Mouse (Mus musculus): Measurements from ENCODE around the gene Prss32. TPM values are rescaled to one million over a fixed set of nuclear protein-coding genes. Genes with fewer than 3 reads are reported as not detected.

Prss32 gene
- polyA plus RNA-seq, 1 experiment from 2014 or later = 13.6 TPM

DNA sequence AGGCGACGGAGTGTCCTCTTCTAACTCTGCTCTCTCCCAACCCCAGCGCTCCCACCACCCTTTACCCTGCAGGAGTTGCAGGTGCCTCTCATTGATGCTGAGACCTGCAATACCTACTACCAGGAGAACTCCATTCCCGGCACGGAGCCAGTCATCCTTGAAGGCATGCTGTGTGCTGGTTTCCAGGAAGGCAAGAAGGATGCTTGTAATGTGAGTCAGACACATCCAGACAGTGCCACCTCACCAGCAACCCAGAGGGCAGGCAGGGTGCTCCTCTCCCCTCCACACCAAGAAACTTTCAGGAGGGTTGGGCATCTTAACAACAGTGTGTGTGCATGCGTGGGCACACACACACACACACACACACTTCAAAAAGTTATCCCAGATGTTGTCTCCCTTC, 13.5 kb downstream of the Prss32 start:
- Histone ChIP-seq H3K9me3 (ENCODE audit: control insufficient read depth, low read length) (no peaks in the 10 kb centered on the region), H3K27me3 (ENCODE audit: control insufficient read depth, insufficient read depth, low read length) (no peaks in the 10 kb centered on the region), H3K9ac (ENCODE audit: low read length) (no peak overlapping the region), H3K4me3 (ENCODE audit: low read depth, low read length) (no peak overlapping the region), H3K36me3 (ENCODE audit: control insufficient read depth, insufficient read depth, low read length) (no peaks in the 10 kb centered on the region), H3K27ac (replicated peaks) (no peak overlapping the region), H3K4me1 (replicated peaks; ENCODE audit: control insufficient read depth, insufficient read depth) (no peaks in the 10 kb centered on the region), H3K4me2 (replicated peaks; ENCODE audit: low read depth) (no peak overlapping the region)
- DNase-seq (ENCODE audit: low spot score) (no peak), ATAC-seq (ENCODE audit: low FRiP score, low TSS enrichment) (no peak)
- WGBS = 83% methylated on average over 6 of the region's 6 CpGs
- TF ChIP-seq EP300 (optimal IDR thresholded peaks at IDR 0.05) = no peak
- TF ChIP-seq CTCF (IDR thresholded peaks at IDR 0.05; ENCODE audit: low read depth) = no peak

DNA sequence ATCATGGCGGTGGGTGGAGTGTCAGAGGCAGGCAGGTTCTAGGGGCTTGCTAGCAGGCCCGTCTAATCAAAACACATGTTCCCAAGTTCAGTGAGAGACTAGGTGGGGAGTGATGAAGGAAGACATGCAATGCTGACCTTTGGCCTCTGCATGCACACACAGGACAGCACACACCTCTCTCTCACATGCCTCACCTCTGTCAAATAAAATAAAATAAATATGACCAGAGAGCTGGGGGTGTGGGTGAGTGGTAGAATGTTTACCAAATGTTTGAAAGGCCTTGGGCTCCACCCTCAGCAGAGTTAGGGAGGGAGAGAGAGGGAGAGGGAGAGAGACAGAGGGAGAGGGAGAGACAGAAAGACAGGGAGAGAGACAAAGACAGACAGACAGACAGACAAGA, 14.3 kb downstream of the Prss32 start:
- Histone ChIP-seq H3K27me3 (ENCODE audit: control insufficient read depth, insufficient read depth, low read length) (no peaks in the 10 kb centered on the region), H3K4me3 (ENCODE audit: low read depth, low read length) (no peak overlapping the region), H3K4me1 (replicated peaks; ENCODE audit: control insufficient read depth, insufficient read depth) (no peaks in the 10 kb centered on the region), H3K9me3 (ENCODE audit: control insufficient read depth, low read length) (no peaks in the 10 kb centered on the region), H3K27ac (replicated peaks) (no peak overlapping the region), H3K9ac (ENCODE audit: low read length) (no peak overlapping the region), H3K4me2 (replicated peaks; ENCODE audit: low read depth) (no peak overlapping the region), H3K36me3 (ENCODE audit: control insufficient read depth, insufficient read depth, low read length) (no peaks in the 10 kb centered on the region)
- ATAC-seq (ENCODE audit: low FRiP score, low TSS enrichment) (0 out of 2 replicates have a peak, but pooled peaks have one; percentile 45), DNase-seq (ENCODE audit: low spot score) (no peak)
- TF ChIP-seq EP300 (optimal IDR thresholded peaks at IDR 0.05) (no peak), CTCF (IDR thresholded peaks at IDR 0.05; ENCODE audit: low read depth) (no peak)
- 53% methylated on average over 2 of the region's 2 CpGs for WGBS

DNA sequence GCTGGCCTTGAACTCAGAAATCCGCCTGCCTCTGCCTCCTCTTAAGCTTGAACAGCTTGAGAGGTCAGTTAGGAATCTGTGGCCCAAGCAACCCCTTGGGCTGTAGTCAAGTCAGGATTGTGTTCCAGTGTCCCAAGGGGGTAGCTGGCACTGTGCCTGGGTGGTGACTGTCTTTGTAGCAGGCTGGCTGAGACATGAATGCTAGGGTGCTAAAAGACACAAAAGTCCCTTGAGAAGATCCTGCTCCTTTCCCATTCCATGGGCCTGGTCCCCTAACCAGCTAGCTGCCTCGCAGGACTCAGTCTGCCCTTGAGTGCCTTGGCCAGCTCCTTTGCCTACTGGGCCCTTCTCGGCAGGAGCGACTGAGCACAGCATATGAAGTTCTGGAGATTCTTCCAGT, 19.3 kb downstream of the Prss32 start:
- DNase-seq (ENCODE audit: low spot score) = no peak
- no peaks in the 10 kb centered on the region for H3K4me1 ChIP-seq (replicated peaks; ENCODE audit: control insufficient read depth, insufficient read depth)
- no peak overlapping the region for H3K4me2 ChIP-seq (replicated peaks; ENCODE audit: low read depth)
- TF ChIP-seq CTCF (IDR thresholded peaks at IDR 0.05; ENCODE audit: low read depth) (no peak), EP300 (optimal IDR thresholded peaks at IDR 0.05) (no peak)
- no peak for ATAC-seq (ENCODE audit: low FRiP score, low TSS enrichment)
- 76% methylated on average over 4 of the region's 4 CpGs for WGBS
- H3K4me3 ChIP-seq (ENCODE audit: low read depth, low read length) = no peak overlapping the region
- no peaks in the 10 kb centered on the region for H3K36me3 ChIP-seq (ENCODE audit: control insufficient read depth, insufficient read depth, low read length)
- no peaks in the 10 kb centered on the region for H3K9me3 ChIP-seq (ENCODE audit: control insufficient read depth, low read length)
- H3K27ac ChIP-seq (replicated peaks) = no peak overlapping the region
- H3K27me3 ChIP-seq (ENCODE audit: control insufficient read depth, insufficient read depth, low read length) = no peaks in the 10 kb centered on the region
- H3K9ac ChIP-seq (ENCODE audit: low read length) = no peak overlapping the region

DNA sequence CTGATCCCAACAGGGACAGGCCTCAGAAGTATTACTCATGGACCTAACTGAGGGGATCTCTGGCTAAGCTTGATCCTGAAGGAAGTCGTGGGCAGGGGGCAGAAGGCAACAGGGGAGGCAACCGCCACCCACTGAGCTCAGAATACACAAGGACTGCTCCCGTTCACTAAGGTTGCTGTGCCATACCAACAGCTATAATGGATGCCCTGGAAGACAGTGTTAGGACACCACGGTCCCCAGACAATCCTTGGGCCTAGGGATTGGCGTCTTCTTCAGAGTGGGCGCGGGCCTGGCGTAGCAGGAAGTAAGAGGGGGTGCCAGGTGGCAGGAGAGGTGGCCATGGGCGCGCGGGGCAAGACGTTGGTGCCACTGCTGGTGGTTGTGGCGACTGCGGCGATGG, 24.1 kb downstream of the Prss32 start, which contains the start of gene Prss21:
Prss21 (plus strand) TSS at position 301 of the 400 bp plus-strand sequence.
- Histone ChIP-seq H3K36me3 (ENCODE audit: control insufficient read depth, insufficient read depth, low read length) (no peaks in the 10 kb centered on the region), H3K4me3 (ENCODE audit: low read depth, low read length) (no peak within 1 kb of the TSS), H3K9ac (ENCODE audit: low read length) (no peak within 1 kb of the TSS), H3K4me2 (replicated peaks; ENCODE audit: low read depth) (no peak within 1 kb of the TSS), H3K27ac (replicated peaks) (no peak within 1 kb of the TSS), H3K4me1 (replicated peaks; ENCODE audit: control insufficient read depth, insufficient read depth) (no peaks in the 10 kb centered on the region), H3K9me3 (ENCODE audit: control insufficient read depth, low read length) (no peaks in the 10 kb centered on the region), H3K27me3 (ENCODE audit: control insufficient read depth, insufficient read depth, low read length) (no peaks in the 10 kb centered on the region)
- ATAC-seq (ENCODE audit: low FRiP score, low TSS enrichment) = no peak
- no peak for DNase-seq (ENCODE audit: low spot score)
- TF ChIP-seq EP300 (optimal IDR thresholded peaks at IDR 0.05) (no peak), CTCF (IDR thresholded peaks at IDR 0.05; ENCODE audit: low read depth) (no peak)
- 83% methylated on average over 15 of the region's 15 CpGs for WGBS

DNA sequence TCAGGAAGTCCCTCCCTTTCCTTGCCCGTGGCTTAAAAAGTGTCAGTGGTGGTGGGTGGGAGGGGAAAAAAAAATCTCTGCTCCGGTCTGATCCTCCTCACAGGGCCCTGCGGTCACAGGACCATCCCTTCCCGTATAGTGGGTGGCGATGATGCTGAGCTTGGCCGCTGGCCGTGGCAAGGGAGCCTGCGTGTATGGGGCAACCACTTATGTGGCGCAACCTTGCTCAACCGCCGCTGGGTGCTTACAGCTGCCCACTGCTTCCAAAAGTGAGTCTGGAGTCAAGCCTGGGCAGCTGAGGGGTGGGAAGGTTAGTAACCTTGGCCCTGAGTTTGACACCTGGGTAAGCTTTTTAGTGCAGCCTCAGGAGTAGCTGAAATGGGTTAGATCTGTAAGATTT, 24.9 kb downstream of the Prss32 start:
- ATAC-seq (ENCODE audit: low FRiP score, low TSS enrichment) = no peak
- no peak overlapping the region for H3K4me2 ChIP-seq (replicated peaks; ENCODE audit: low read depth)
- no peak for DNase-seq (ENCODE audit: low spot score)
- no peaks in the 10 kb centered on the region for H3K27me3 ChIP-seq (ENCODE audit: control insufficient read depth, insufficient read depth, low read length)
- 88% methylated on average over 11 of the region's 11 CpGs for WGBS
- no peaks in the 10 kb centered on the region for H3K4me1 ChIP-seq (replicated peaks; ENCODE audit: control insufficient read depth, insufficient read depth)
- H3K9ac ChIP-seq (ENCODE audit: low read length) = no peak overlapping the region
- H3K9me3 ChIP-seq (ENCODE audit: control insufficient read depth, low read length) = no peaks in the 10 kb centered on the region
- no peak overlapping the region for H3K4me3 ChIP-seq (ENCODE audit: low read depth, low read length)
- TF ChIP-seq EP300 (optimal IDR thresholded peaks at IDR 0.05) (no peak), CTCF (IDR thresholded peaks at IDR 0.05; ENCODE audit: low read depth) (no peak)
- no peak overlapping the region for H3K27ac ChIP-seq (replicated peaks)
- H3K36me3 ChIP-seq (ENCODE audit: control insufficient read depth, insufficient read depth, low read length) = no peaks in the 10 kb centered on the region

DNA sequence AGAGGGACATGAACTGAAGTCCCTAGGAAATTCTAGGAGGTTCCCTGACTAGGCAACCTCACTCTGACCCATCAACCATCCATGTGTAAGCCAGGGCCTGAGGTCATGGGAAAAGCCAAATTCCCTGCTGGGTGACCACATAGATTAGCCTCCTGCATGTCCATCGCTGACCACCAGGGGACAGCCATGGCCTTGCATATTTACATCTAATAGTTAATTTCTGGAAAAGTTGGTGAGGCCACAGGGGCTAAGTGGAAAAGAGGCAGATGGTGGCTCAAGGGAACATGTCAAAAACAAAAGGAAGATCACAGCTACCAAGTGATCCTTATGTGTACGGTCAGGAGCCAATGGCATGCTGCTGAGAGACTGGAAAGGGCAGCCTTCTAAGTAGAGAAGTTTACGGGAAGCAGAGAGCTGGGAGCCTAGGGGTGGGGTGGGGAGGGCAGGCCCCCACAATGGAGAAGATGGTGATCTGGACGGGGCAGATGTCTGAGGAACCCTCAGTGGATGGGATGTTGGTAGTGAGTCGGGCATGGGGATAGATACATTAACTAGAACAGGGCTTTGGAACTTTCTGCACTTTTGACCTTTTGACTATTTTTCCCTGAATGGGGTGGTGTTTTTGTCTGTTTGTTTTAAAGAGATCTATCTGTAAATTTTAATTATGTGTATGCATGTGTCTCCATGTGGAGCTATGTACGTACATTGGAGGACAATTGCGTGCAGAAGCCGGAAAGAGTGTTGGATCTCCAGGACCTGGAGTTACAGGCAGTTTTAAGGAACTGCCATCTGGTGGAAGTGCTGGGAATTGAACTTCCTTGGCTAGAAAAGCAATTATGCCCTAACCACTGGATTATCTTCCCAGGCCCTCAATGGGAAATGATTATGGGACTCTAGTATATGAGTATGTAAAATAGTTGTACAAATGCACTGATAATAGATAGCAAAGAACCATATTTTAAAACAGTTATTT, 30.5 kb downstream of the Prss32 start:
- Histone ChIP-seq H3K36me3 (ENCODE audit: control insufficient read depth, insufficient read depth, low read length) (no peaks in the 10 kb centered on the region), H3K4me3 (ENCODE audit: low read depth, low read length) (no peak overlapping the region), H3K27ac (replicated peaks) (no peak overlapping the region), H3K4me1 (replicated peaks; ENCODE audit: control insufficient read depth, insufficient read depth) (no peaks in the 10 kb centered on the region), H3K27me3 (ENCODE audit: control insufficient read depth, insufficient read depth, low read length) (no peaks in the 10 kb centered on the region), H3K9me3 (ENCODE audit: control insufficient read depth, low read length) (no peaks in the 10 kb centered on the region), H3K9ac (ENCODE audit: low read length) (no peak overlapping the region), H3K4me2 (replicated peaks; ENCODE audit: low read depth) (no peak overlapping the region)
- DNase-seq (ENCODE audit: low spot score) (peak; percentile 63), ATAC-seq (ENCODE audit: low FRiP score, low TSS enrichment) (peak; percentile 58)
- WGBS = 34% methylated on average over 8 of the region's 8 CpGs
- TF ChIP-seq EP300 (optimal IDR thresholded peaks at IDR 0.05) (no peak), CTCF (IDR thresholded peaks at IDR 0.05; ENCODE audit: low read depth) (peak; percentile 96)

All from stomach, postnatal 0 days (tissue).